Comparison of ENCODE assay signal across 15 mouse cellular contexts in genomic region chr5:4661420-4662197, GRCm38 (mm10).
A peak's percentile ranks its signal among the peaks of the same experiment; 100 is the strongest.
DNase-seq lines count a peak whose midpoint lies in the region; ATAC-seq lines count a peak whose summit lies in the region.
"Had no signal": no experiment of that assay in that cellular context is flagged by ENCODE, and none has a peak within 500 bp of the region (broad histone marks: within the 10 kb centered on the region; RNA-seq: fewer than 3 reads in every experiment).

No protein-coding gene starts in this region.

- ATAC-seq in heart, embryonic 11.5 days (replicated peaks; ENCODE audit: insufficient number of reproducible peaks, low FRiP score, low TSS enrichment), result no peak
- ATAC-seq in hindbrain, embryonic 12.5 days (ENCODE audit: low FRiP score), result no peak
- ATAC-seq: hindbrain, embryonic 16.5 days had no signal

- peak overlapping the region; percentile 31 for H3K4me2 ChIP-seq in heart, embryonic 11.5 days
- H3K4me2 ChIP-seq in hindbrain, embryonic 12.5 days (replicated peaks), result no peak overlapping the region
- H3K4me2 ChIP-seq: midbrain, embryonic 12.5 days had no signal

- 0 out of 2 replicates have a peak, but pooled peaks cover 4% of the 10 kb centered on the region for H3K4me1 ChIP-seq in heart, embryonic 11.5 days (ENCODE audit: control insufficient read depth, insufficient read depth, low read length)
- peaks cover 27% of the 10 kb centered on the region for H3K4me1 ChIP-seq in limb, embryonic 10.5 days
- H3K4me1 ChIP-seq in hindbrain, embryonic 12.5 days, result peaks cover 15% of the 10 kb centered on the region

- WGBS in heart, embryonic 11.5 days (ENCODE audit: insufficient replicate concordance), result 47% methylated on average over 12 of the region's 12 CpGs
- 38% methylated on average over 12 of the region's 12 CpGs for WGBS in limb, embryonic 10.5 days
- 67% methylated on average over 12 of the region's 12 CpGs for WGBS in hindbrain, embryonic 12.5 days

- H3K4me3 ChIP-seq in heart, embryonic 11.5 days (ENCODE audit: low read depth, low read length), result no peak overlapping the region
- no peak overlapping the region for H3K4me3 ChIP-seq in limb, embryonic 10.5 days
- no peak overlapping the region for H3K4me3 ChIP-seq in hindbrain, embryonic 12.5 days
- H3K4me3 ChIP-seq: erythroblast, embryonic 14.5 days; heart, adult 2 months; midbrain, embryonic 12.5 days had no signal

- no peak overlapping the region for H3K27ac ChIP-seq in heart, embryonic 11.5 days (ENCODE audit: low read depth, low read length)
- H3K27ac ChIP-seq in limb, embryonic 10.5 days, result 0 out of 2 replicates have a peak overlapping the region, but pooled peaks have one; percentile 2
- no peak overlapping the region for H3K27ac ChIP-seq in hindbrain, embryonic 12.5 days
- H3K27ac ChIP-seq: heart, adult 2 months; liver, embryonic 14.5 days; midbrain, embryonic 12.5 days had no signal

- H3K27me3 ChIP-seq in heart, embryonic 11.5 days (ENCODE audit: control insufficient read depth, insufficient read depth, low read length), result no peaks in the 10 kb centered on the region
- H3K27me3 ChIP-seq in limb, embryonic 10.5 days (ENCODE audit: low read depth, poor library complexity, severe bottlenecking), result no peaks in the 10 kb centered on the region
- no peaks in the 10 kb centered on the region for H3K27me3 ChIP-seq in hindbrain, embryonic 12.5 days
- H3K27me3 ChIP-seq: midbrain, embryonic 12.5 days had no signal

- H3K9me3 ChIP-seq in heart, embryonic 11.5 days (replicated peaks; ENCODE audit: control insufficient read depth, low read length), result no peaks in the 10 kb centered on the region; the same call in 1 of the 2 replicates
- no peaks in the 10 kb centered on the region; the same call in 1 of the 2 replicates for H3K9me3 ChIP-seq in limb, embryonic 10.5 days (replicated peaks)
- 0 out of 2 replicates have a peak, but pooled peaks cover 6% of the 10 kb centered on the region for H3K9me3 ChIP-seq in hindbrain, embryonic 12.5 days (replicated peaks)
- H3K9me3 ChIP-seq: G1E had no signal

- H3K9ac ChIP-seq in heart, embryonic 11.5 days (ENCODE audit: low read depth, low read length), result no peak overlapping the region
- no peak overlapping the region for H3K9ac ChIP-seq in hindbrain, embryonic 12.5 days
- H3K9ac ChIP-seq: liver, embryonic 14.5 days; midbrain, embryonic 12.5 days had no signal

- no peak for DNase-seq in heart, adult 9 months (ENCODE audit: low spot score in 2 of 2)
- DNase-seq in adipocyte (ENCODE audit: low spot score), result peak; percentile 32
- DNase-seq in limb, embryonic 10.5 days (ENCODE audit: low spot score), result no peak
- peak; percentile 74 for DNase-seq in lung, postnatal 10 days
- no peak for DNase-seq in testis, postnatal 14 days (ENCODE audit: low spot score)
- no peak for DNase-seq in left cerebral cortex, adult 11 months (ENCODE audit: low spot score)
- DNase-seq: heart, adult 2 months; thymus, postnatal 4 days had no signal

- no peaks in the 10 kb centered on the region for H3K36me3 ChIP-seq in heart, embryonic 11.5 days (ENCODE audit: control insufficient read depth, insufficient read depth, low read length)
- H3K36me3 ChIP-seq in limb, embryonic 10.5 days, result no peaks in the 10 kb centered on the region
- H3K36me3 ChIP-seq in hindbrain, embryonic 12.5 days, result no peaks in the 10 kb centered on the region
- H3K36me3 ChIP-seq: G1E; midbrain, embryonic 12.5 days had no signal

Comparison
In these comparisons a context has a peak if more than half of its experiments do, and no peak if none do; other contexts are left out.
1. DNase-seq: peak in adipocyte (single experiment) and lung, postnatal 10 days (single experiment); none in heart, adult 9 months (0 of 2), limb, embryonic 10.5 days (single experiment), testis, postnatal 14 days (single experiment) and left cerebral cortex, adult 11 months (single experiment).